Mouse (Mus musculus): Measurements from ENCODE around the gene Mlxip.

Gene Mlxip

GRCm38 (mm10) chr5:123394303-123394956 lies at the start of gene Mlxip:
Gene Mlxip (plus strand): TSS chr5:123394798.
- DNase-seq = peak; percentile 91 to 93

- DNase-seq = peak; percentile 68 to 69
Observed at GRCm38 (mm10) chr5:123344963-123345852, 49.4 kb upstream of the Mlxip start.

GRCm38 (mm10) chr5:123345853-123346654 lies 48.5 kb upstream of the Mlxip start:
- DNase-seq = peak; percentile 85 to 89

- DNase-seq = no peak
Observed at GRCm38 (mm10) chr5:123346701-123347270, 47.8 kb upstream of the Mlxip start.

- no peak for DNase-seq
Observed at GRCm38 (mm10) chr5:123347985-123348384, 46.6 kb upstream of the Mlxip start.

- peak; percentile 51 to 74 for DNase-seq
Observed at GRCm38 (mm10) chr5:123350386-123350785, 44.2 kb upstream of the Mlxip start.

- no peak for DNase-seq
Observed at GRCm38 (mm10) chr5:123355918-123356317, 38.7 kb upstream of the Mlxip start.

GRCm38 (mm10) chr5:123357253-123357652 lies 37.3 kb upstream of the Mlxip start:
- DNase-seq = no peak

GRCm38 (mm10) chr5:123359431-123359830 lies 35.2 kb upstream of the Mlxip start:
- DNase-seq = no peak

GRCm38 (mm10) chr5:123362911-123363310 lies 31.7 kb upstream of the Mlxip start:
- DNase-seq = no peak

- peak; percentile 73 to 75 for DNase-seq
Observed at GRCm38 (mm10) chr5:123364302-123364971, 30.2 kb upstream of the Mlxip start.

- DNase-seq = peak; percentile 72
Observed at GRCm38 (mm10) chr5:123368869-123369488, 25.6 kb upstream of the Mlxip start.

GRCm38 (mm10) chr5:123370049-123370448 lies 24.5 kb upstream of the Mlxip start:
- DNase-seq = no peak

- no peak for DNase-seq
Observed at GRCm38 (mm10) chr5:123375262-123375661, 19.3 kb upstream of the Mlxip start.

- DNase-seq = peak; percentile 54 to 69
Observed at GRCm38 (mm10) chr5:123375793-123376452, 18.7 kb upstream of the Mlxip start.

GRCm38 (mm10) chr5:123376569-123376968 lies 18.0 kb upstream of the Mlxip start:
- peak; percentile 88 to 90 for DNase-seq

GRCm38 (mm10) chr5:123377120-123377955 lies 17.3 kb upstream of the Mlxip start:
- DNase-seq = peak; percentile 88 to 92

GRCm38 (mm10) chr5:123378712-123379111 lies 15.9 kb upstream of the Mlxip start:
- DNase-seq = no peak

GRCm38 (mm10) chr5:123379504-123379931 lies 15.1 kb upstream of the Mlxip start:
- no peak for DNase-seq

GRCm38 (mm10) chr5:123381968-123382367 lies 12.6 kb upstream of the Mlxip start:
- DNase-seq = no peak

Measured in cerebellum, postnatal 14 days (tissue).